ENCODE assay signal across 34 mouse cellular contexts in genomic region chr4:46952562-46952961, GRCm38 (mm10). TPM values are rescaled to one million over a fixed set of nuclear protein-coding genes. Genes with fewer than 3 reads are reported as not detected.
"Had no signal": no experiment of that assay in that cellular context is flagged by ENCODE, and none has a peak within 500 bp of the region (broad histone marks: within the 10 kb centered on the region; RNA-seq: fewer than 3 reads in every experiment).

No protein-coding gene starts in this region.

- H3K27ac ChIP-seq: left cerebral cortex, adult 2 months; limb, embryonic 10.5 days; limb, embryonic 12.5 days; limb, embryonic 13.5 days; limb, embryonic 15.5 days; liver, embryonic 13.5 days; liver, embryonic 14.5 days; liver, embryonic 15.5 days; lung, embryonic 15.5 days; macrophage; midbrain, embryonic 10.5 days; midbrain, embryonic 12.5 days; midbrain, embryonic 13.5 days; midbrain, embryonic 15.5 days; neural tube, embryonic 12.5 days had no signal

- ATAC-seq: lung, postnatal 0 days; midbrain, embryonic 13.5 days; midbrain, embryonic 15.5 days; midbrain, embryonic 16.5 days had no signal

- H3K9me3 ChIP-seq: limb, embryonic 10.5 days; limb, embryonic 12.5 days; limb, embryonic 13.5 days; limb, embryonic 15.5 days; liver, embryonic 13.5 days; liver, embryonic 15.5 days; lung, embryonic 15.5 days; megakaryocyte, embryonic 14.5 days; midbrain, embryonic 10.5 days; midbrain, embryonic 12.5 days; midbrain, embryonic 13.5 days; midbrain, embryonic 15.5 days; neural tube, embryonic 12.5 days had no signal

- H3K9ac ChIP-seq: limb, embryonic 12.5 days; limb, embryonic 13.5 days; limb, embryonic 15.5 days; liver, embryonic 13.5 days; liver, embryonic 14.5 days; liver, embryonic 15.5 days; lung, embryonic 14.5 days; lung, embryonic 15.5 days; midbrain, embryonic 12.5 days; midbrain, embryonic 13.5 days; midbrain, embryonic 15.5 days; neural tube, embryonic 12.5 days had no signal

- H3K36me3 ChIP-seq: limb, embryonic 10.5 days; limb, embryonic 12.5 days; limb, embryonic 13.5 days; limb, embryonic 15.5 days; liver, embryonic 13.5 days; liver, embryonic 15.5 days; lung, embryonic 15.5 days; midbrain, embryonic 10.5 days; midbrain, embryonic 12.5 days; midbrain, embryonic 13.5 days; midbrain, embryonic 15.5 days; neural tube, embryonic 12.5 days had no signal

- H3K4me2 ChIP-seq: limb, embryonic 12.5 days; limb, embryonic 13.5 days; limb, embryonic 15.5 days; liver, embryonic 13.5 days; liver, embryonic 15.5 days; lung, embryonic 14.5 days; lung, embryonic 15.5 days; midbrain, embryonic 11.5 days; midbrain, embryonic 12.5 days; midbrain, embryonic 13.5 days; midbrain, embryonic 15.5 days; neural tube, embryonic 12.5 days had no signal

- H3K4me1 ChIP-seq: limb, embryonic 10.5 days; limb, embryonic 12.5 days; limb, embryonic 13.5 days; limb, embryonic 15.5 days; liver, embryonic 13.5 days; liver, embryonic 15.5 days; lung, embryonic 15.5 days; megakaryocyte, embryonic 14.5 days; midbrain, embryonic 10.5 days; midbrain, embryonic 12.5 days; midbrain, embryonic 13.5 days; midbrain, embryonic 15.5 days; neural tube, embryonic 12.5 days had no signal

- H3K4me3 ChIP-seq: left cerebral cortex, adult 2 months; limb, embryonic 10.5 days; limb, embryonic 12.5 days; limb, embryonic 13.5 days; limb, embryonic 15.5 days; liver, embryonic 13.5 days; liver, embryonic 15.5 days; lung, embryonic 15.5 days; megakaryocyte, embryonic 14.5 days; midbrain, embryonic 10.5 days; midbrain, embryonic 12.5 days; midbrain, embryonic 13.5 days; midbrain, embryonic 15.5 days; myocyte; neural tube, embryonic 12.5 days had no signal

- H3K27me3 ChIP-seq: limb, embryonic 12.5 days; limb, embryonic 13.5 days; limb, embryonic 15.5 days; liver, embryonic 13.5 days; liver, embryonic 15.5 days; lung, embryonic 15.5 days; megakaryocyte, embryonic 14.5 days; midbrain, embryonic 12.5 days; midbrain, embryonic 13.5 days; midbrain, embryonic 15.5 days; neural tube, embryonic 12.5 days had no signal

- DNase-seq: left cerebral cortex, postnatal 4 days; liver; liver, embryonic 13.5 days; lung, adult 18-20 months; lung, adult 2 months; lung, embryonic 14.5 days; lung, postnatal 10 days; lung, postnatal 14 days; lung, postnatal 36 days; lung, postnatal 4 days; midbrain, embryonic 14.5 days had no signal

RNA-seq across cellular contexts. Expression of gene Gabbr2, which starts 39.1 kb away (rescaled TPM):
- total RNA-seq: megakaryocyte progenitor cell, adult 5-6 weeks; megakaryocyte, adult 5-6 weeks; megakaryocyte-erythroid progenitor cell, adult 5-6 weeks; monocyte, adult 5-6 weeks had no signal
- polyA plus RNA-seq: lung, adult 2 months; lung, embryonic 14.5 days; lung, postnatal 0 days; myocyte had no signal
